Mouse (Mus musculus) lung, adult 18-20 months (tissue): ENCODE data around the gene Btrc.
A peak's percentile ranks its signal among the peaks of the same experiment; 100 is the strongest.
"Not testable (repeated sequence)": the region's sequence is repeated elsewhere in the genome, so short reads cannot be mapped to it uniquely, and the experiment has no call there.

Experiments
- DNase-seq, 2 experiments: peaks; one replicate each; pipeline ENCODE4 v3.0.0; 2022; ENCODE audit warnings: mixed read lengths in 2 of 2

The Btrc gene

DNA sequence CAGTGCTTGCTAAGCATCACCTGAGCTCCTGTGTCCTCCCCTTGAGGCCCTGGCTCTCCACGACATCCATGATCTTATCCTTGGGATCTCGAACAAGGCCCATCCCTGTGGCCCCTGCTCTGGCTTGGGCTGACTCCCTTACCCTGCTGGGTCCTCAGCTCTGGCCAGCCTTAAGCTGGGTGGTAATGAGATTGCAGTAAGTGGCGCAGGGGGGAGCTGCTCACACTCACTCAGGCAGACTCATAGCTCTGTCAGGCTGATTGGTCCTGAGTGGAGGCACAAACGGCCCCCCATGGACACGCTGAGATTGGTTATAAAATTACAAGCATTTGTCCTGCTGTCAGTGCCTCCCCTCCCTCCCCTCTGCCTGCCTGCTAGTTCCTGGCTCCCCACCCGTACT is 172.4 kb downstream of the Btrc start:
- no peak for DNase-seq

DNA sequence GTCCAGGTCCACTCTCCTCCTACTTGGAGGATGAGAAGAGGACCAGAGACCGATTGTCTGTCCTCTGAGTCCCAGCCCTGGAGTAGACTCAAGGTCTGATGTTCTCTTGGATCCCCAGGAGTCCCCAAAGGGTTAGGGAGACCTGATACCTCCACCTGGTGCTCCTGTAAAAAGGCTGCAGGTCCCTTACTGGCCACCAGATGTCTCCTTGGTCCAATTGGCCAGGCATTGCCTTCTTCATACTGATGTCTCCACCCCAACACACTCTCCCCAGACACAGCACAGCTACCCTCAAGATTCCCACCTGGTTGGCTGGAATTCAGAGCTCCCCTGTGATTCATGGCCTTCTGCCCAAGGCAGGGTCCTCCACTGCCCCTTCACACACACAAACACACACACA is 174.0 kb downstream of the Btrc start:
- peak; percentile 60 to 67 for DNase-seq

DNA sequence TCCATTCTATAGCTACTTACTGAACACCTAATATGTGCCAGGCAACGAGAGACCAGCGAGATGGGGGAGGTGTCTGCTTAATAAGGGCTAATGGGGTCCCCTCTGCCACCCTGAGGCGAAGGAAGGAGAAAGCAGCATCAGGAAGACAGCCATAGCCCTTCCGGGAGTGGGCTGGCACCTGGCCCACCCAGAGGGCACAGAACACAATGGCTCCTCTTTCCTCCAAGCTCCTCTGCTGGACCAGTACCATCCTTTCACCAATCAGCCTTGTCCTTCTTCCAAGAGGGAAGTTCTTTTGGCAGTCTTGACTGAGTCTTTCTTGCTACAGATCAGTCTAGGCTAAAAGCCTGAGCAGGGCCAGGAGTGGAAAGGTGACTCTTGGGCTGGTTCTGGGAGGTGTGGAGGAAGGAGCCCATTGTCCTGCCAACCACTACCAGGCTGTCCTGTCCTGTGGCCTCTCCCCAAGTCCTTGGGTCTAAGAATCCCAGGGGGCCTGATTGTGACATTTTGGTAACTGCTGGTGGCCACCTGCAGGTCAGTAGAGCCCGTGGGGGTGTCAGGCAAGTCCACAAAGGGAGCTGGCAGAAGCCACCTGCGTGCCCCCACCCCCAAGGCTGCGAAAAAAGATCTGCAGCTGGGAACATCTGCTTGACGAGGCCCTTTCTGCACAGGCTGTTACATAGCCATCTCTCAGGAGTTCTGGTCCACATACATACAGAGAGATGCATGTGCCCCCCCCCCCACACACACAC is 177.3 kb downstream of the Btrc start:
- no peak for DNase-seq

DNA sequence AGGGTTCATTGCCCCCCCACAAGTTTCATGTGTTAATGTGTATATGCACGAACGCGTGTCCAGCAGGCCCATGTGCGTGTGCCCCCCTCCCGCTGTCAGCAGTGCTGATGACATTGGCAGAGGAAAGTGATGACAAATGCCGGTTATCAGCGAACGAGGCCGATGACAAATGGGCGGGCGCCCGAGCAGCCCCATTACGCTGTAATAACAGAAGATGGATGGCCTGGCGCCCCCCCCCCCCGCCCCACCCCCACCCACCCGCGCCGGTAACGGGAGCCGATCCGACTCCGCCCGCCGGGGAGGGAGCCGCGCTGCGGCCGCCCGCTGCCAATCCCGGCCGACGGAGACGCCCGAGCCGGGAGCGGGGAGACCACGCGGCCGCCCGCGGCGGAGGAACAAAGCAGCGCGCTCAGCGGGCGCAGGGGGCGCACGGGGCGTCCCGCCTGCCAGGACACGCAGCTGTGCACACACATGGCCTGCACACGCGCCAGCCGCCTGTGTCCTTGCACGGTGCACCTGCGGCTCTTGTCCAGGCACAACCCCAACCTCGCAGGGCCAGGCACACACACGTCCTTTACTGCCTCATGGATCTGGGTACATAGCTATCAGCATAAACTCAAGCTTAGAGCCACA is 178.0 kb downstream of the Btrc start:
- DNase-seq: no peak

DNA sequence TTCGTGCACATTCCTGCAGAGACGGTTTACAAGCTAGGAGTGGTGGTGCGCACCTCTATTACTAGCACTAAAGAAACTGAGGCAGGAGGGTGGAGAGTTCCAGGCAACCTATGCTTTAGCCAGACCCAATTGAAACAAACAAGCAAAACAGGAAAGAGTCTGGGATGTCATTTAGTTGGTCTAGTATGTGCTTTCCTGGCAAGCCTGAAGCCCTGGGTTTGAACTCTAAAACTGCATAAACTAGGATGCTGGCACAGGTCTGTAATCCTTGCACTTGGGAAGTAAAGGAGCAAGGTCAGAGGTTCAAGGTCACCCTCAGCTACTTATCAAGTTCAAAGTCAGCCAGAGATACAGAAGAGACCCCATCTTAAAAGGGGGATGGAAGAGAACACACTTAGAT is 178.5 kb downstream of the Btrc start:
- DNase-seq: no peak

DNA sequence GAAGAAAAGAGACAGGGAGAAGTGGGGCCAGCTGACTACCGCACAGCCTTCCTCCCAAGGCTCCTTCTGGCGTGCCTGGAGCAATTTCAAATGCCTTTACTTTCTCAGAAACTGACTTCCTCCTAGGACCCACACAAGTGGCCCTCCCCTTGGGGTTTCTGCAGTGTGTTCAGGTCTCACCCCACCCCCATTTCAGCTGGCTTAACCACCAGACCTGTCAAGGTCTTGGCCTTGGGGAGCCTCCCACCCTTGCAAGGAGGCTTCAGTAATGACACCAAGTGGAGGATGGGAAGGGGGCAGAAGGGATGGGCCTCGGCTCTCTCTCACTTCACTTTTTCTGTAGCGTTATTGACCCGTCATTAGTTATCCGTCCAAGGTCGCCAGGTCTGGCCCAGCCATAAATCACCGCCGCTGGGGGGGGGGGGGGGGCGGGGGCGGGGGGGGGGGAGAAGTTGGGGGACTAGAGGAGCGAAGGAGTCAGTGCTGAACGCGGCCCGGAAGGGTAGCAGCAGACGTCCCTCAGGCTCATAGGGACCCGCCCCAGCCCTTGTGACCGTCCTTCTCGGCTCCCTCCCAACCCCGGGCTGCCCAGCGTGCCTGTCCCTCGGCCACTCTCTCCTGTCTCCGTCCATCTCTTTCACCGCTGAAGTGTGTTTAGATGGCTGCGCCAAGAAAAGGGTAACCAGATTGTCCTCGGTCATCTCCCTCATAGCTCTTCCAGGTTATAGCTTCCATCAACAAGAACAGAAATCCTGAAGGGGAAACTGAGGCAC is 180.8 kb downstream of the Btrc start:
- DNase-seq: no peak

DNA sequence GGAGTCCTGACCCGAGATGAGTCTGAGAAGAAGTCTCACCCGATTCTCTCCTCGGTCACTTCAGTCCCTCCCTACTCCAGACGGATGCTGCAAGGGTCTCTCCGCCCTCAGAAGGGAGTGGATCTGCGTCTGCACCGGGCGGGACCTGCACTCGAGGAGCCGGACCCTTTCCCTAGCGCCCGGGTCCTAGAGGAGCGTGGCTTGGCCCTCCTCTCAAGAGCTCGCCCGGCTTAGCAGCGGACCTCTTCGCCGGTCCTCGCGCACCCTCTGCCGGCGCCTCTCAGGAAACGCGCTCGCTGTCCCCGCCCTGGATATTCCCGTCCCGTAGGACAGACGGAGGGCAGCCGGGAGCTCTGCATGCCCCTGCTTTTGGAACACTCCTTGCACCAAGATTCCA is 181.4 kb downstream of the Btrc start:
- peak; percentile 80 to 83 for DNase-seq

DNA sequence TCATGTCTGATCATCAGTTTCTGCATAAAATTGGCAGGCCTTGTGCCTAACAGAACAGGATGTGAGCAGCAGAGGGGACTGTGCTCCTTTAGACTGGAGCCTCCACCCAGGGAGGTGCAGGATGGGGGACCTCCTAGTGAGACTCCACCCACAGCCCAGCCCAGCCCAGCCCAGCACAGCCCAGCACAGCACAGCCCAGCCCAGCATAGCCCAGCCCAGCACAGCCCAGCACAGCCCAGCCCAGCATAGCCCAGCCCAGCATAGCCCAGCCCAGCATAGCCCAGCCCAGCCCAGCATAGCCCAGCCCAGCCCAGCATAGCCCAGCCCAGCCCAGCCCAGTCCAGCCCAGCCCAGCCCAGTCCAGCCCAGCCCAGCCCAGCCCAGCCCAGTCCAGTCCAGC is 184.7 kb downstream of the Btrc start:
- not testable (repeated sequence) for DNase-seq

DNA sequence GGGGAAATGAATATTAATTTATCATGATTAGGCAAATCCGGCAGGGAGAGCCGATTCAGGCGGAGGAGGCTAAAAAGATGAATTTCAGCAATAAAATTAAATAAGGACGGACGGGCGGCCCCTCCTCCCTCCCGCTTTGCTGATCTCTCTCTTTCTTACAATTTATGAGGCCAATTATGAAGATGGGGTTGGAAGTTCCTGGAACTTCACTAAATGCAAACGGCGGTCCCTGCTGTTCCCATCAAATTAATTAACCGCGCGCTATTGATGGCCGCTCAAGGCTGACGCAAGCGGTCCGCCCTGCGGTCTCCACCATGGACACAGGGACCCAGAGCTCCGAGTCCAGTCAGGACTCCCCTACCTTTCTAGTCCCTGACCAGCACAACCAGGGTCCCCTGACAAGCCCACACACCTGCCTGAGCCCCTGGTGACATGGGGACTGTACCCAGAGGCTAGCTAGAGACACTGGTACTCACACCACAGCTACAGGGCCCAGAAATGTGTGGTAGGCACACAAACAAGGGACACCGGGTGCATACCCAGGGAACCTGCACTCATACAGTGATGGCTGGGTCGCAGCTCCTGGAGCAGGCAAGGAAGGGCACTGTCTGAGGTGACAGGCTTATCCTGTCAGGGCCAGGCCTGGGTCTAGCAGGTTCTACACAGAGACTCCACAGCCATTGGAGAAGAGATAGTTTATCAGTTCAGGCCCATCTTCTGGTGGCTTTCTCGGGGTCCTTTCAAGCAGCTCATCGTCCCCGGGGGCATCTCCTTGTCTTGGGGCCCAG is 185.8 kb downstream of the Btrc start:
- DNase-seq: no peak

DNA sequence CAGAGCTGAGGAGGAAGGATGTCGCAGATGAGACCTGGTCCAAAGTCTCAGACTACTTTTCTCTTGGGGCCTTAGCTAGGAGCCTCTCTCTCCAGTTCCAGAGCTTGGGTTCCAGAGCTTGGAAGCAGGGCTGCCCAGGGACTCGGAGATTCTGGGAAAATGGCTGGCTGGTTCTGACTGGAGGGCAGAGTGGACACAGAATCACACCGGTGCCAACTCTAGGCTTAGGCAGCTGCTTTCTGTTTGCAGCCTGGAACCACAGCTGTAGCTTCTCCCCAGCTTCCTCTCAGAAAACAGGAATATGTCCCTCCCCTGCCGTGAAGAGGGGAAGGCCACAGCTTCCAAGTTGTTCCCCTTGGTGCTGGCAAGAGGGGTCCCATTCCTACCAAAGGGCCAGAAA is 186.4 kb downstream of the Btrc start:
- no peak for DNase-seq

DNA sequence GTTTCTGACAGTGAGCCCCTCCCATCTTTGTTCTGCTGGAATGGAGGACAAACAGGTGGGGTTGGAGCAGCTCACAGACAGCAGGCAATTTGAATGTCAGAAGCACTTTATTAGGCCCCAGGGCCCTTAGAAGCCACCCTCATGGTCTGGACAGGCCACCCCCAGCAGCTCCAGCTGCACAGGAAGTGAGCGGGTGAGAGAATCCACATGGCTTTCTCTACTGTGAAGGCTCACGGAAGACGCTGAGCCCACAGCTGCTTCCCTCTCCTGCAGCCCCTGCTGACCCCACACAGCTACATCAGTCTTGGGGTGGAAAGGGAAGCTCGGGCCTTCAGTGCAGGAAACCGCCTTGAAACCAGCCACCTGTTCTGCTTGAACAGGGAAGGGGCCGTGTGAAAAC is 188.7 kb downstream of the Btrc start:
- no peak for DNase-seq

DNA sequence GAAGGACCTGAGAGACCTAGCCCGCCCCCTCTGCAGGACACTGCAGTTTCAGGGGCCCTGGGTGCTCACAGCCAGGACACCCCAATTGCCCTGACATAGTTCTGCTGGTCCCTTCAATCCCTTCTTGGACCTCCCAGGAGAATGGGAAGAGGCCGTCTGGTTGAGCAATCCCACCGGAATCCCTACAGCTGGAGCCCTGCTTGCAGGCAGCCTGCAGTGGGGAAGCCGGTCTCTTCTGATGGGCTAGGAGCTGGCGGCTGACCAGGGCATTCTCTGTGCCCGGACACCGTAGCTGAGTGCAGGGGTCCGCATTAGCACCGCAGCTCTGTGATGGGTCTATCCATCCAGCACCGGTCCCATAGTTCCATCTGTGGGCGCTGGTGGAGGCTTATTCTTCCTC is 190.6 kb downstream of the Btrc start:
- no peak for DNase-seq

DNA sequence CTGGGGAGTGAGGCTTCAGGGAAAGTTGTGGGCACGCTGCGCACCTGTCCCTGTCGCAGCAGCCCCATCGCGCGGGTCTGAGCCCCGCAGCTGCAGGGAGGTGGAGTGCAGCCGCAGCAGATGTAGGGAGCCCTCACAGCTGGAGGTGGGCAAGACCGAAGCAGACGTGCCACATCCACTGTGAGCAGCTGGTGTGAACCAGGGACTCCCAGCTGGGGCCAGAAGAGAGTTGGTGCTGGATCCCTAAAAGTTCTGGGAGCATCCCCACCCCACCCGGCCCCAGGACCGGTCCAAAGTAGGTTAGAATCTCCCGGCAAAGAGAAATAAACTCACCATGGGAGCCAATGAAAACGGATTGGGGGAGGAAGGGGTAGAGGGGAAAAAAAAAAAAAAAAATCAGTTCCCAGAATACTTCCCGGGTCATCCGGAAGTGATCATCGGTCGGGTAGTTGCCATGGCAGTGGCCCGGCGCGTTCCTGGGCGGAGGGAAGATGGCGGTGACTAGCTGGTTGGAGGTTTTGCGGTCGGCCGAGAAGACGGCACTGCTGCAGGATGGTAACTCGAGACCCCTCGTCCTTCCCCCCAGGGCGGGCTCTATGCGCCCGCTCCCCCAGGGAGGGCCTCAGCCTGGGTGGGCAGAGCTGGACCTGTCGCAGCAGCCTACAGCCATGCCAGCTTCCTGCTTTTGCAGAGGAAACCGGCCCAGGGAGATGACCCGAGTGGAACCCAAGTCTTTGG is 196.8 kb downstream of the Btrc start, which contains the start of the genes Poll and Gm17018:
Gene Poll, minus strand, starts transcription at position 379 of the 738 bp plus-strand sequence.
Gene Gm17018, plus strand, starts transcription at position 463 of the 738 bp plus-strand sequence.
- DNase-seq: peak; percentile 84 to 89

DNA sequence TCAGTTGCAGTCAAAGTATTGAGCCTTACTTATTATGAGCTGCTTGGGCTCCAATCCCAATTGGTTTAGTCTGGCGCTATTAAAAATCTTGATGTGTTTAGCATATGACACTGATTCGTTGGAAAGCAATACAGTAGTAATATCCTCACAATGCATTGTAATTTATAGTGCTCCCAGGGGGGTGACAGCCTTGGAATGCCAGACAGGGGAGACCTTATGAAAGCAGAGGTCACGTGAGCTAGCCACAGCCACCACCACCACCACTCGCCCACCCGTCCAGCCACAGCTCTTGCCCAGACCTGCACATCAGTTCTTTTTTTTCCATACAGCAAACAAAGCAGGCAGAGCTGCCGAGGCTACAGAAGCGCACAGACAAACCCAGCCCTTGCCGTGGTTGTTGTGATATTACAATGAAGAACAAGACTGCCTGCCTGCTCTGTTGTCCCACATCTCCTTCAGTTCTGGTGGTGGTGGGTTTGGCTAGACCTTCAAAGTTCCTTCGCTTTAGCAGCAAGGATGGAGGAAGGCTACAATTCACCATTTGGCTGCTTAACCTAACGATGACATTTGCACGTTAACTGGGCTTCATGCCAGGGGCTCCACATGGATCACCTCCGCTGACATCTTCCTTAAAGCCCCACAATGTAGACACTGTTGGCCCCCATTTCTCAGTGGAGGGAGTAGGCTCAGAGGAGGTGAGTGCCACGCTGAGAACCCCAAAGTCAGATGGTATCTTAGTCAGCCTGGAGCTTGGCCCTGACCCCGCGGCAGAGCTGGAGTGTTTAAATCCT is 202.6 kb downstream of the Btrc start:
- DNase-seq: no peak

DNA sequence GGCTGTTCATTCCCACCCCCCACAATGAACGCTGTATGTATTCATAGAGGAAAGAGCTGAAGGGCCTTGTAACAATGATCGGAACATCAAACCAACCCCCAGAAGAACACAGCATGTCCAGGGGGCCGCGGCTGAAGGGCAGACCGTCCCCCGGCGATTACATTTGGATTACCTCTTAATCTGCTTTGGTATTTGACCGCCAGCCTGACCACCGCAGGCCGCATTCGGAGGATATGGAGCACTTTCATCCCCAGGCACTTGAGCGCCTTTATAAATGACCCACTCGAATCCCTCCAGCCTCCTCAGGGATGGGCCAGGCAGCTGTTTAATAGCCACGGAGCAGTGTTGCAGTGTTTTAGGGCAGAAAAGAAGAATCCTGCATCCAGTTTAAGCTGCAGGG is 203.8 kb downstream of the Btrc start:
- no peak for DNase-seq

DNA sequence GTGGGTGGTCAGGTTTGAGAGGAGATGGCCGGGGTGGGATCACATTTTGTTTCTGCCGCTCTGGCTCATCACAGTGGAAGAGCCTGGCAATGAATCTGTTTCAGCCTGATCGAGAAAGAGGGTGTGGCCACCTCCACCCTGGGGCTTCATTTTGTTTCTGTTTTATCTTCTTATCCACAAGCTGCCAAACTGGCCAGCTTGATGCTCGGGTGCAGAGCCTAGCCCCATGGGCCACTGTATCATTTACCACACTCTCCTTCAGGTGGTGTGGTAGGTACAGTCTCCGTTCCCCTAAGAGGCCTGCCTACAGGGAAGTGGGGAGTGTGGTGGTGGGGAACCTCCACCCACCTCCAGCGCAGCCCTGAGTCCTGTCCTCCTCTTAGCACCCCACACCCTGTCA is 209.5 kb downstream of the Btrc start:
- DNase-seq: no peak

DNA sequence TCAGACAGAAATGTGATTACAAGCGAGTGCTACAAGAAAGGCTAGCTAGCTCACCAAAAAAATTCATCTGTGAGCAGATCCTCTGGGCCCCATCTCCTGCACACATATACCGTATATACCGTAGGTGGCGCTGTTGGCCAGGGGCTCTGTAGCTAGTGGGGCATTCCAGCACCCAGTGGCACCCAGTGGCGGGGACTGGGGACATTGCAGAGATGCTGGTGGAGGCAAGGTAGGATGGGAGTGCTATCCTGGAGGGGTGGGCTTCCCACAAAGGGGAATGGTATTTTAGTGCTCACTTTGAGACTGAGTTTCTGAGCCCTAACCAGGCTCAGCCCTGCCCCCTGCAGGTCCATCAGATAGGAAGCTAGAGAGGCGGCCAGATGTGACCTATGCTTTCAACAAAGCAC is 210.3 kb downstream of the Btrc start:
- peak; percentile 72 to 78 for DNase-seq

DNA sequence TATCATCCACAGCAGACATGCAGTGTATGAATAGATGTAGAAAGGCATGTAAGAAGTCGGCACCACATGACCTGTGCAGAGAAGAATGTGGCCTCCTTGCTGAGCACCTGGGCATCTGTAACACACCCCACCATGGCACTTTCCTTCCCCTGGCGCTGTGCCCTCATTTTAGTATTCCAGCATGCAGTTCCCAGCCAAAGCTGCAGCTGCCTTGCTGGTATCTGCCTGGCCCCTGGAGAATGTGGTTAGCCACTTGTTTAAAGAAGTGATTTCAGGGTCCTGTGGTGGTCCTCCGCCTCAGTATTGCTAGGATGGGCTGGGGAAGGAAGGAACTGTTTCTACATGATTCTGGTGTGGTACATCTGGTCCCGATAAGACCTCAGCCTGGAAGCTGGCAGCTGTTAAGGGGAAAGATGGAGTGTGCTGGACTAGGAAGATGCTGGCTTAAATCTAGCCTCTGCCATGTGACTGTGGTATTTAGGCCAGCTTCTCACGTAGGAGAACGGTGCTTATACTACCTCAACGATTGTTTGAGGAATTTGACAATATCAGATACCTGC is 210.9 kb downstream of the Btrc start:
- peak in 1 of 2 experiments; percentile 14 for DNase-seq

DNA sequence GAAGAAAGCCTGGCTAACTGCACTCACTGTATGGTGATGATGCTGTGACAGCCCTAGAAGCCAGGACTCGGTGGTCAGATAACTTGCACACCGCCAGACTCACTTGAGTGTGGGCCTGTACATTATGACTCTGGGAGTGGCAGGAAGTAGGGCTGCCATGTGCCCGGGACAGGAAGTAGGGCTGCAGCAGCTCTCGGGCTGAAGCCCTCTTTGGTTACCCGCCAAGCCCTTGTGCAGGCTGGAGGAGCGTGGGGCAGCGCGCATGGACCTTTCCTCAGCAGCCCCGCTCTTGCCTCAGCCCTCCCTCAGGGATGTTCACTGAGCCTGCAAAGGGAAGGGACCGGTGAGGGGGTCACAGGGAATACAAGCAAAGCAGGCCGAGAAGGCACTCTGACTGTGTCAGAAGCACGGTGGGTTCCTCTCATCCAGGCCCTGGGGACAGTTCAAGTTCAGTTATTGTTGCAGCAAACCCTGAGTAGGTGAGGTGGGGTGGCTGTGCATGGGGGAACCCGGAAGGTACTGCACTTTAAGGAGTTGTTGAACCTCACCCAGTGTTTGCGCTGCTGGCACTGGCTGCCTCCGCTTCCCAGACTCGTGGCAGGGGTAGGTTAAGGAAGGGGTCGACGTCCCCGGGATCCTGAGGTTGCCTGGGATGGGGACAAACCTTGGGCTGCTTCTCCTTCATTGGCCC is 211.6 kb downstream of the Btrc start:
- peak; percentile 44 to 46 for DNase-seq

DNA sequence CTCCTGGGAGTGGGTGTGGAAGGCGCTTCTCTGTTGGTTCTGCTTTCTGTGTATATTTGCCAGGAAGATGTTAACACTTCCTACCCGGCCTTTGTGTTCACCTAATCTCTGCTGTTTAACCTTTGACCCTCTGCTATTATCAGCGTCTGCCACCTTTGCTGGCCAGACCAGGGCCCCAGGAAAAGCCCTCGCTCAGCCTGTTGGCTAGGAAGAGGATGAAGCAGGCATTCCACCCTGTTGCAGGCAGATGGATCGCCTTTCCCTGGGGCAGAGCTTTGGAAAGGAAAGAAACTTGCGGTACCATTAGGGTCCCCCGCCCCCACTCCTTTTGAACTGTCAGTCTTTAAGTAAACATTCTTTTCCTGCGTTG is 212.1 kb downstream of the Btrc start:
- DNase-seq: no peak
